Mouse (Mus musculus): ENCODE measurements around the gene Gm44511.

Gene Gm44511

GRCm38 (mm10) chr6:128826132-128826531 lies at the start of gene Gm44511, which contains the start of gene Klrb1b:
Gene Gm44511, minus strand, starts transcription at chr6:128826315.
Gene Klrb1b, minus strand, starts transcription at chr6:128826331.
- in situ Hi-C loops (cut with MboI, MseI): no loop called here

GRCm38 (mm10) chr6:128871910-128872610 lies 45.9 kb upstream of the Gm44511 start:
- in situ Hi-C loops (cut with MboI, MseI): loop anchor here (25.0 kb wide), 2 partner anchors 115 to 490 kb away; no protein-coding TSS in a partner anchor

- in situ Hi-C loops (cut with MboI, MseI): loop anchor here (25.0 kb wide), 2 partner anchors 118 to 493 kb away; no protein-coding TSS in a partner anchor
Measured at GRCm38 (mm10) chr6:128868861-128869260, 42.7 kb upstream of the Gm44511 start.

- in situ Hi-C loops (cut with MboI, MseI): loop anchor here (10.0 to 25.0 kb wide), 3 partner anchors 129 to 504 kb away; no protein-coding TSS in a partner anchor
Measured at GRCm38 (mm10) chr6:128857976-128858375, 31.9 kb upstream of the Gm44511 start.

GRCm38 (mm10) chr6:128856250-128856649 lies 30.1 kb upstream of the Gm44511 start:
- in situ Hi-C loops (cut with MboI, MseI): loop anchor here (10.0 to 25.0 kb wide), 3 partner anchors 131 to 506 kb away; no protein-coding TSS in a partner anchor

GRCm38 (mm10) chr6:128855477-128855876 lies 29.4 kb upstream of the Gm44511 start:
- in situ Hi-C loops (cut with MboI, MseI): loop anchor here (10.0 to 25.0 kb wide), 3 partner anchors 132 to 507 kb away; no protein-coding TSS in a partner anchor

GRCm38 (mm10) chr6:128854895-128855294 lies 28.8 kb upstream of the Gm44511 start:
- in situ Hi-C loops (cut with MboI, MseI): loop anchor here (5.0 to 25.0 kb wide), 5 partner anchors 132 to 507 kb away; no protein-coding TSS in a partner anchor

- in situ Hi-C loops (cut with MboI, MseI): loop anchor here (5.0 to 25.0 kb wide), 5 partner anchors 133 to 508 kb away; no protein-coding TSS in a partner anchor
Measured at GRCm38 (mm10) chr6:128854024-128854820, 28.1 kb upstream of the Gm44511 start.

- in situ Hi-C loops (cut with MboI, MseI): loop anchor here (5.0 to 25.0 kb wide), 5 partner anchors 135 to 510 kb away; no protein-coding TSS in a partner anchor
Measured at GRCm38 (mm10) chr6:128852766-128853165, 26.7 kb upstream of the Gm44511 start.

GRCm38 (mm10) chr6:128851151-128851550 lies 25.0 kb upstream of the Gm44511 start:
- in situ Hi-C loops (cut with MboI, MseI): loop anchor here (5.0 to 25.0 kb wide), 5 partner anchors 136 to 511 kb away; no protein-coding TSS in a partner anchor

- in situ Hi-C loops (cut with MboI, MseI): loop anchor here (5.0 to 25.0 kb wide), 5 partner anchors 137 to 512 kb away; no protein-coding TSS in a partner anchor
Measured at GRCm38 (mm10) chr6:128850671-128851070, 24.6 kb upstream of the Gm44511 start.

- in situ Hi-C loops (cut with MboI, MseI): loop anchor here (5.0 to 25.0 kb wide), 5 partner anchors 137 to 512 kb away; no protein-coding TSS in a partner anchor
Measured at GRCm38 (mm10) chr6:128849902-128850301, 23.8 kb upstream of the Gm44511 start.

GRCm38 (mm10) chr6:128847401-128847800 lies 21.3 kb upstream of the Gm44511 start:
- in situ Hi-C loops (cut with MboI, MseI): no loop called here

GRCm38 (mm10) chr6:128845998-128846542 lies 20.0 kb upstream of the Gm44511 start:
- in situ Hi-C loops (cut with MboI, MseI): no loop called here

GRCm38 (mm10) chr6:128845319-128845979 lies 19.3 kb upstream of the Gm44511 start:
- in situ Hi-C loops (cut with MboI, MseI): no loop called here

GRCm38 (mm10) chr6:128844586-128845080 lies 18.5 kb upstream of the Gm44511 start:
- in situ Hi-C loops (cut with MboI, MseI): loop anchor here (5.0 kb wide), 2 partner anchors 47 to 82 kb away; no protein-coding TSS in a partner anchor

GRCm38 (mm10) chr6:128844131-128844530 lies 18.0 kb upstream of the Gm44511 start:
- in situ Hi-C loops (cut with MboI, MseI): loop anchor here (5.0 kb wide), 2 partner anchors 47 to 82 kb away; no protein-coding TSS in a partner anchor

GRCm38 (mm10) chr6:128843479-128843992 lies 17.4 kb upstream of the Gm44511 start:
- in situ Hi-C loops (cut with MboI, MseI): loop anchor here (5.0 kb wide), 2 partner anchors 46 to 81 kb away; no protein-coding TSS in a partner anchor

GRCm38 (mm10) chr6:128842945-128843478 lies 16.9 kb upstream of the Gm44511 start:
- in situ Hi-C loops (cut with MboI, MseI): loop anchor here (5.0 kb wide), 2 partner anchors 46 to 81 kb away; no protein-coding TSS in a partner anchor
